Mouse (Mus musculus) liver, postnatal 0 days (tissue): ENCODE data around the gene Gm49322. TPM values are rescaled to one million over a fixed set of nuclear protein-coding genes. Genes with fewer than 3 reads are reported as not detected.
A peak's percentile ranks its signal among the peaks of the same experiment; 100 is the strongest.
"Not testable (repeated sequence)": the region's sequence is repeated elsewhere in the genome, so short reads cannot be mapped to it uniquely, and the experiment has no call there.

ENCODE experiments used
- ATAC-seq: fragments of 200-750 bp; cut with Nextera tagmentation; 2 replicates; pipeline ENCODE4 v1.8.0; 2017; ENCODE audit warnings: mild to moderate bottlenecking, moderate library complexity
- DNase-seq: peaks from one replicate; pipeline ENCODE4 v3.0.0-alpha.2; 2016
- H3K27ac ChIP-seq: fragments of 300-500 bp; sonication (generic); 2 replicates; pipeline ENCODE4 v1.5.1; 2014; ENCODE audit warnings: antibody characterized with exemption, moderate library complexity, mild to moderate bottlenecking, low read depth
- H3K27me3 ChIP-seq: fragments of 300-500 bp; sonication (generic); 2 replicates; pipeline ENCODE4 v1.6.1; 2014; ENCODE audit warnings: low read length, control low read depth, mixed read lengths; ENCODE audit not compliant: insufficient read depth
- H3K36me3 ChIP-seq: fragments of 300-500 bp; sonication (generic); replicated peaks from 2 replicates; pipeline ENCODE4 v1.6.1; 2014; ENCODE audit warnings: mild to moderate bottlenecking, control low read depth, low read length, moderate library complexity, mixed read lengths; ENCODE audit not compliant: insufficient read depth
- H3K4me1 ChIP-seq: fragments of 300-500 bp; sonication (generic); 2 replicates; pipeline ENCODE4 v1.6.1; 2014; ENCODE audit warnings: antibody characterized with exemption, mild to moderate bottlenecking, control low read depth; ENCODE audit not compliant: insufficient read depth
- H3K4me2 ChIP-seq: fragments of 300-500 bp; sonication (generic); 2 replicates; pipeline ENCODE4 v1.6.1; 2014; ENCODE audit warnings: low read depth, mild to moderate bottlenecking, low read length, moderate library complexity, mixed read lengths
- H3K4me3 ChIP-seq: fragments of 300-500 bp; sonication (generic); 2 replicates; pipeline ENCODE4 v1.5.1; 2014; ENCODE audit warnings: low read depth, low read length
- H3K9ac ChIP-seq: fragments of 300-500 bp; sonication (generic); replicated peaks from 2 replicates; pipeline ENCODE4 v1.6.1; 2014; ENCODE audit warnings: mild to moderate bottlenecking, moderate library complexity
- H3K9me3 ChIP-seq: fragments of 300-500 bp; sonication (generic); 2 replicates; pipeline ENCODE4 v1.6.1; 2016; ENCODE audit warnings: mild to moderate bottlenecking, control low read depth, low read length, mixed read lengths
- CTCF ChIP-seq: sonication (generic); IDR thresholded peaks from 2 replicates; pipeline ENCODE4 v1.5.1; 2016; ENCODE audit warnings: antibody characterized with exemption, low read depth
- EP300 ChIP-seq: IDR thresholded peaks from 2 replicates; pipeline ENCODE4 v1.6.1; 2016; ENCODE audit warnings: antibody characterized with exemption, low read depth, mild to moderate bottlenecking
- WGBS: fragments of 180-500 bp; shearing (Covaris S2); extraction: QIAGEN DNeasy Blood & Tissue Kit; methylation state at CpG from one replicate; pipeline ENCODE4 v1.1.7; 2014; ENCODE audit not compliant: insufficient replicate concordance; 5-methylcytosine and 5-hydroxymethylcytosine counted together
- polyA plus RNA-seq: library from polyadenylated mRNA; unstranded; fragments of >200 nt; fragmentation: Nextera tagmentation; extraction: Ambion mirVana; gene quantifications from 2 replicates; pipeline ENCODE4 v1.2.1, GENCODE M21; 2015

The Gm49322 gene
- polyA plus RNA-seq, 1 experiment from 2014 or later: 0.52 TPM

DNA sequence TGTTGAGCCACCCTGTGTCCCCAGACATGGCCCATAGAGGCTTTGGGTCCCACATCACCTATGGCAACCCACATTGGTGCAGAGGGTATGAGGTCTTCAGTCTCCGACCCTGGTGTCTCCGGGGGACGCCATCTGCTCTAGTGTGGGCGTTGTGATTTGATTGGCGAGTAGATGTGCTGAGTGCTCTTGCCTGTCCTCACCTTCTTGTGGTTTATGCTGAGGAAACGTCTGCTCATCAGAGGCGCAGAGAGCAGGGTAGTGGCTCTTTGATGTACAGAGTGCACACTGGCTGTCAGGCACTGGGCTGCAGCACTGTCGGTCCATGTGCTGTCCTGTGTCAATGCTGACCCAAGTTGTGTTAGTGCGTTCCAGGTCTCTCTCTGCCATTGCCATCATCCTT, 23.1 kb downstream of the Gm49322 start:
- ATAC-seq (no peak), DNase-seq (no peak)
- no peaks in the 10 kb centered on the region for H3K9me3 ChIP-seq
- no peak overlapping the region for H3K4me2 ChIP-seq
- WGBS: 76% methylated on average over 9 of the region's 9 CpGs
- no peak overlapping the region for H3K9ac ChIP-seq
- H3K4me1 ChIP-seq: peaks cover 43% of the 10 kb centered on the region
- no peak overlapping the region for H3K4me3 ChIP-seq
- no peak for TF ChIP-seq CTCF
- no peak for TF ChIP-seq EP300
- H3K36me3 ChIP-seq: no peaks in the 10 kb centered on the region
- no peak overlapping the region for H3K27ac ChIP-seq
- H3K27me3 ChIP-seq: no peaks in the 10 kb centered on the region

DNA sequence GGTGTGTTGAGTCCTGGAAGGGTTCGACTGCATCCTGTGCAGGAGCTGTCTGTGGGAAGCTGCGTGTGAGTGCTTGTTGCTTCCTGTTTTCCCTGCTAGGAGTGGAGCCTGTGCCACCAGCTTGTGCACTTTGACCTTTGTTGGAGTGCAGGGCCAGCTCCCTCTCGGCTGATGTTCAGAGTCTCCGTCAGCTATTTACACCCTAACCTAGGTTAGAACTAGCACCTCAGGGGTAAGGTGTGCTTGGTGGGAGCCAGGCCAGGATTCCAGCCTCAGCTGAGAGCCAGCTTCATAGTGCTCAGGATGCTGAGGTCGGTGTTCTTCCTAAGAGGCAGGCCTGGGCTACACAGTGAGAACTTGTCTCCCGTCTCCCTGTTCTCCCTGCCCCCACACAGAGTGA, 29.5 kb downstream of the Gm49322 start:
- WGBS: 60% methylated on average over 6 of the region's 6 CpGs
- H3K36me3 ChIP-seq: peaks cover 62% of the 10 kb centered on the region
- no peak for DNase-seq
- H3K27ac ChIP-seq: 0 out of 2 replicates have a peak overlapping the region, but pooled peaks have one; percentile 6
- H3K4me3 ChIP-seq: no peak overlapping the region
- no peaks in the 10 kb centered on the region for H3K9me3 ChIP-seq
- H3K4me2 ChIP-seq: no peak overlapping the region
- H3K4me1 ChIP-seq: no peaks in the 10 kb centered on the region
- TF ChIP-seq EP300 (no peak), CTCF (no peak)
- peak; percentile 26; the same call in 1 of the 2 replicates for ATAC-seq
- H3K27me3 ChIP-seq: no peaks in the 10 kb centered on the region
- H3K9ac ChIP-seq: no peak overlapping the region

DNA sequence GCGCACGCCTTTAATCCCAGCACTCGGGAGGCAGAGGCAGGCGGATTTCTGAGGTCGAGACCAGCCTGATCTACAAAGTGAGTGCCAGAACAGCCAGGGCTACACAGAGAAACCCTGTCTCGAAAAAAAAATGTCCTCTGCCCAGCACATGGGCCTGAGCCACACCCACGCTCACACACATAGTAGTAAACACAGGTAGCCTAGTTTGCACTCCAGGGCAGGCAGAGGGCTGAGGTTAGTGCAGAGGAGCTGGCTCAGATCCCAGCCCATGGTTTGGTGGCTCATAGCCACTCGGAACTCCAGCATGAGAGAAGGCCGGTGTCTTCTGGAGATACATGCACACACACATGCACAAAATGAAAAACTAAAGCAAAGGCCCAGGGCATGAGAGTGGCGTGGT, 41.1 kb downstream of the Gm49322 start:
- Histone ChIP-seq H3K4me2 (no peak overlapping the region), H3K9me3 (no peaks in the 10 kb centered on the region), H3K4me3 (no peak overlapping the region), H3K36me3 (peaks cover 17% of the 10 kb centered on the region; the same call in 1 of the 2 replicates), H3K9ac (no peak overlapping the region), H3K27ac (no peak overlapping the region), H3K27me3 (no peaks in the 10 kb centered on the region), H3K4me1 (no peaks in the 10 kb centered on the region)
- TF ChIP-seq CTCF: no peak
- no peak for TF ChIP-seq EP300
- 74% methylated on average over 10 of the region's 10 CpGs for WGBS
- peak; percentile 39 for DNase-seq
- peak; percentile 63 for ATAC-seq

DNA sequence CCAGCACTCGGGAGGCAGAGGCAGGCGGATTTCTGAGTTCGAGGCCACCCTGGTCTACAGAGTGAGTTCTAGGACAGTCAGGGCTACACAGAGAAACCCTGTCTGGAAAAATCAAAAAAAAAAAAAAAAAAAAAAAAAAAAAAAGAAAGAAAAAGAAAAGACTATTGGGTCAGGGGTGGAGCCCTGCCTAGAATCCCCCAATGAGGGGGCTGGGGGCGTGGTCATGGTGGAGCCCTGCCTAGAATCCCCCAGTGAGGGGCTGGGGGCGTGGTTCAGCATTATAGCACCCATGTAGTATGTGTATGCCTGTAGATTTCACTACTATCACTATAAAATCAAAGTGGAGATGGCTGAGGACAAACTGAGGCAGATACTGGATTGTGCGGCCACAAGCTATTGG, 44.1 kb downstream of the Gm49322 start:
- DNase-seq, ATAC-seq, H3K27ac ChIP-seq, H3K4me2 ChIP-seq, H3K4me3 ChIP-seq, H3K36me3 ChIP-seq, H3K9ac ChIP-seq, H3K9me3 ChIP-seq, H3K4me1 ChIP-seq, H3K27me3 ChIP-seq: not testable (repeated sequence)
- WGBS: 75% methylated on average over 6 of the region's 6 CpGs

DNA sequence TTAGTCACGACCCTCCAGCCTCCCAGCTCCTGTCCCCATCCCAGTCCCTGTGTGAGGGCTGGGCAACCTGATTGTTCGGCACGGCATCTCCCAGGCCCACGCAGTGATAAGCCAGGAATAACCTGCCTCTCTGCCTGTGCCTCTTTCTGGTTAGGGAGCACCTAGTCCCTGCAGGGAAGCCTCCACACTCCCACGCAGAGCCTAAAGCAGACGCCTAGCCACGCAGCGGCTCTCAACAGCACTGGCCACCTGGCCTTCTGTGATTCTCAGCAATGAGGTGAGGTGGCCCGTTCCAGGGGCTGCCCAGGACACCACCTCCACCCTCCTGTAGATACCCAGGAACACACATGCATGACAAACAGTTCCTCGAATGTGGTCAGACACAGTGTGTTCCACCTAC, 44.6 kb downstream of the Gm49322 start:
- no peak for ATAC-seq
- no peak overlapping the region for H3K4me2 ChIP-seq
- TF ChIP-seq EP300: no peak
- no peak for TF ChIP-seq CTCF
- no peaks in the 10 kb centered on the region for H3K27me3 ChIP-seq
- 86% methylated on average over 10 of the region's 10 CpGs for WGBS
- no peaks in the 10 kb centered on the region for H3K9me3 ChIP-seq
- peaks cover 1% of the 10 kb centered on the region; the same call in 1 of the 2 replicates for H3K36me3 ChIP-seq
- DNase-seq: no peak
- no peak overlapping the region for H3K9ac ChIP-seq
- no peak overlapping the region for H3K27ac ChIP-seq
- H3K4me3 ChIP-seq: no peak overlapping the region
- H3K4me1 ChIP-seq: peaks cover 6% of the 10 kb centered on the region

DNA sequence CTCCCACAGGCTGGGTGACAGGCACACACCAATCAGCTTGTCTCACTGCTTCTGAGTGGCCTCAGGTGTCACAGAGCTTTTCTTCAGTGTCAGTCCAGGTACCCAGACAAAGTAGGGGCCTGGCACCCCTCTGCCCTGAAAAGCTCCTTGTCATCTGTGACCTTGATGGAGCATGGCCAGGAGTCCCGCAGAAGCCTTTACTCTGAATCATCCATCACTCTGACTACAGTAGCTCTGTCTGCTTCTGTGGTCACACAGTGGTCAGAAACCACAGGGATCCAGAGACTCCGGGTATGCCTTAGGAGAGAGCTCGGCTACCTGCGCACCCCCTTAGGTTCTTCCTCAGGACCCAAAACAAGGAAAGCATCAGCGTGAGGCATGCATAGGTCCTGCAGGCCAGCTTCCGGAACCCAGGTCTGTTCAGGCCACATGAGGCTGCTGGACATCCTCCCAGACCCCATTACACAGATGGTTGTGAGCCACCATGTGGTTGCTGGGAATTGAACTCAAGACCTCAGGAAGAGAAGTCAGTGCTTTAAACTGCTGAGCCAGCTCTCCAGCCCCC, 47.4 kb downstream of the Gm49322 start:
- H3K36me3 ChIP-seq: no peaks in the 10 kb centered on the region
- ATAC-seq (no peak), DNase-seq (no peak)
- no peaks in the 10 kb centered on the region for H3K9me3 ChIP-seq
- peaks cover 22% of the 10 kb centered on the region for H3K4me1 ChIP-seq
- no peaks in the 10 kb centered on the region for H3K27me3 ChIP-seq
- H3K9ac ChIP-seq: 0 out of 2 replicates have a peak overlapping the region, but pooled peaks have one; percentile 17
- TF ChIP-seq EP300: no peak
- TF ChIP-seq CTCF: no peak
- no peak overlapping the region for H3K4me3 ChIP-seq
- WGBS: 75% methylated on average over 6 of the region's 6 CpGs
- H3K4me2 ChIP-seq: no peak overlapping the region
- H3K27ac ChIP-seq: no peak overlapping the region

DNA sequence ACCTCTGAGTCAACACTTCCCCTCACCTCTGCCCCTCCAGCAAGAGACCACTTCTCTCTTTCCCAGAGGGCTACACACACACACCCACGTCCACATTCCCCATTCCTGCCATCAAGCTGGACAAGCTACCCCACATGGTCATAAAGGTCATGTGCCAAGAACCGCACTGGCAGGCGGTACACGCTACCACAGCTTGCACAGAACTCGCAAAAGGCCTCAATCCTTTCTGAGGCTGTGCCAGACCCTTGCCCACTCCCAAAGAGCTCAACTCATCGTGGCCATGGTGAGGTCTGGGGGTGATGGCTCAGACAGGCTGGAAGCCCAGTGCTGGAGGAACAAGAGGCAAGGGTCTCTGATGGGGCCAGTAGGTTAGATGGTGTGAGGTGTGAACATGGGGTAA, 49.0 kb downstream of the Gm49322 start:
- TF ChIP-seq CTCF (no peak), EP300 (no peak)
- H3K4me1 ChIP-seq: peaks cover 31% of the 10 kb centered on the region
- DNase-seq (no peak), ATAC-seq (no peak)
- no peaks in the 10 kb centered on the region for H3K9me3 ChIP-seq
- 89% methylated on average over 6 of the region's 6 CpGs for WGBS
- no peak overlapping the region for H3K9ac ChIP-seq
- no peaks in the 10 kb centered on the region for H3K36me3 ChIP-seq
- no peak overlapping the region for H3K4me2 ChIP-seq
- no peaks in the 10 kb centered on the region for H3K27me3 ChIP-seq
- no peak overlapping the region for H3K27ac ChIP-seq
- no peak overlapping the region for H3K4me3 ChIP-seq
